Mouse (Mus musculus) skeletal muscle tissue, adult 2 months (tissue): ENCODE results near the gene Fibcd1.
A peak's percentile ranks its signal among the peaks of the same experiment; 100 is the strongest.

Experiments
- DNase-seq: peaks from one replicate; pipeline ENCODE4 v3.0.0-alpha.2; 2012; ENCODE audit warnings: low read depth, low spot score

Fibcd1 gene

GRCm38 (mm10) chr2:31811086-31811958, 34.5 kb downstream of the Fibcd1 start:
- DNase-seq: no peak

GRCm38 (mm10) chr2:31810444-31810843, 35.4 kb downstream of the Fibcd1 start, which contains the start of gene Qrfp:
TSS of gene Qrfp (minus strand) at chr2:31810580.
- no peak for DNase-seq

- DNase-seq: no peak
Observed at GRCm38 (mm10) chr2:31809358-31809740, 36.5 kb downstream of the Fibcd1 start.

- DNase-seq: no peak
Observed at GRCm38 (mm10) chr2:31808410-31809357, 37.1 kb downstream of the Fibcd1 start.

- no peak for DNase-seq
Observed at GRCm38 (mm10) chr2:31806639-31807382, 39.0 kb downstream of the Fibcd1 start.

- DNase-seq: no peak
Observed at GRCm38 (mm10) chr2:31803480-31803879, 42.3 kb downstream of the Fibcd1 start.

- DNase-seq: no peak
Observed at GRCm38 (mm10) chr2:31802811-31803210, 43.0 kb downstream of the Fibcd1 start.

- no peak for DNase-seq
Observed at GRCm38 (mm10) chr2:31801416-31801815, 44.4 kb downstream of the Fibcd1 start.

GRCm38 (mm10) chr2:31796943-31797342, 48.9 kb downstream of the Fibcd1 start:
- no peak for DNase-seq

- DNase-seq: no peak
Observed at GRCm38 (mm10) chr2:31792611-31793010, 53.2 kb downstream of the Fibcd1 start.

GRCm38 (mm10) chr2:31791260-31791659, 54.5 kb downstream of the Fibcd1 start:
- DNase-seq: no peak

- DNase-seq: no peak
Observed at GRCm38 (mm10) chr2:31790728-31791251, 55.0 kb downstream of the Fibcd1 start.

GRCm38 (mm10) chr2:31789215-31789614, 56.6 kb downstream of the Fibcd1 start:
- DNase-seq: no peak

GRCm38 (mm10) chr2:31788227-31788626, 57.6 kb downstream of the Fibcd1 start:
- DNase-seq: no peak

GRCm38 (mm10) chr2:31787029-31787428, 58.8 kb downstream of the Fibcd1 start:
- peak; percentile 67 for DNase-seq

GRCm38 (mm10) chr2:31785074-31785473, 60.7 kb downstream of the Fibcd1 start:
- peak; percentile 89 for DNase-seq

GRCm38 (mm10) chr2:31782958-31783602, 62.7 kb downstream of the Fibcd1 start:
- no peak for DNase-seq

- DNase-seq: no peak
Observed at GRCm38 (mm10) chr2:31779258-31779657, 66.5 kb downstream of the Fibcd1 start.

- DNase-seq: no peak
Observed at GRCm38 (mm10) chr2:31776479-31776878, 69.3 kb downstream of the Fibcd1 start.

- DNase-seq: peak; percentile 96
Observed at GRCm38 (mm10) chr2:31770781-31771441, 74.9 kb downstream of the Fibcd1 start.
